Mouse (Mus musculus) E14TG2a.4 (cell line): ENCODE data around the gene Lin37.

Experiments used
- CTCF ChIP-seq: conservative IDR thresholded peaks from 2 replicates; pipeline ENCODE4 v1.5.1; 2014; ENCODE audit warnings: low read length
- NANOG ChIP-seq: IDR thresholded peaks from 2 replicates; pipeline ENCODE4 v1.6.1; 2014; ENCODE audit warnings: borderline replicate concordance, low read length, mixed read lengths
- POU5F1 ChIP-seq: IDR thresholded peaks from 2 replicates; pipeline ENCODE4 v1.6.1; 2014; ENCODE audit warnings: low read length, borderline replicate concordance

DNA sequence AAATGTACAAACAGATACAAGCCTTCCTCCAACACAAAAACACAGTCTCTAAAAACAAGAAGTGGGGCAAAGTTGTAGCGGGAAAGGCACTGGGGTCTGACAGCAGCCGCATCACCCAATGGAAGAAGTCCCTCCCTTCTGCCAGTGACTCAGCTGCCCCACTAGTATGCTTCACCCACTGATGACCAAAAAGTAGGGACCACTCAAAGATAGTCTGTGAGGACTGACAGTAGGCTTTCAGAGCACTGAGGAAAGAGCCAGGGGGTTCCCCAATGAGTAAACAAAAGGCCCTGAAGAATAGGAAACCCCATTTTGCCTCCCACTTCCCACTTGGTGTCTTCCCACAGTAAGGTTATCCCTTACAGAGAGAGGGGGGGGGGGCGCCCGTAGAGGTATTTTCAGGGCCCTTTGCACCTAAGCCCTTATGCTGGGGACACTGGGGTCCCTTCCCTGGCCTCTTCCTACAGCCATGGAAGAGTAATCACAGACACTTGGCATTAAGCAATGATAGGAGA, 34.9 kb upstream of the Lin37 start:
- TF ChIP-seq CTCF (no peak), POU5F1 (no peak), NANOG (no peak)
